9 mouse cellular contexts compared by ENCODE assay signal in genomic region chr2:92692623-92693022, GRCm38 (mm10).
DNase-seq lines count a peak whose midpoint lies in the region; ATAC-seq lines count a peak whose summit lies in the region.
"Had no signal": no experiment of that assay in that cellular context is flagged by ENCODE, and none has a peak within 500 bp of the region (broad histone marks: within the 10 kb centered on the region; RNA-seq: fewer than 3 reads in every experiment).

No protein-coding gene starts in this region.

- DNase-seq in heart, adult 8-10 months (ENCODE audit: low spot score), result peak; percentile 23
- no peak for DNase-seq in heart, postnatal 36 days
- DNase-seq in 3T3-L1 (ENCODE audit: low read depth, low spot score) (peak; percentile 32), A20 (ENCODE audit: low read depth, low spot score) (peak; percentile 80)
- DNase-seq in left cerebral cortex, postnatal 10 days (ENCODE audit: extremely low spot score in 1 of 2, low spot score in 2 of 2), result peak; percentile 53 to 56
- DNase-seq in kidney, adult 9 months, result no peak
- DNase-seq: kidney, adult 2 months; thymus, postnatal 4 days had no signal

- no peak for ATAC-seq in megakaryocyte, adult 5-6 weeks (ENCODE audit: poor library complexity, severe bottlenecking)

- intact Hi-C loops in heart, postnatal 36 days (cut with DNase I), result loop anchor here (5.0 kb wide), 1 partner anchor 85 kb away; no protein-coding TSS in a partner anchor
- intact Hi-C loops in left cerebral cortex, postnatal 10 days (cut with DNase I), result loop anchor here (5.0 to 10.0 kb wide), 3 partner anchors 85 to 208 kb away; no protein-coding TSS in a partner anchor

Comparison
In these comparisons a context has a peak if more than half of its experiments do, and no peak if none do; other contexts are left out.
1. DNase-seq: peak in heart, adult 8-10 months (single experiment), 3T3-L1 (single experiment), A20 (single experiment) and left cerebral cortex, postnatal 10 days (2 of 2); none in heart, postnatal 36 days (0 of 2) and kidney, adult 9 months (single experiment).